Mouse (Mus musculus): ENCODE measurements around the gene Fen1.

DNA sequence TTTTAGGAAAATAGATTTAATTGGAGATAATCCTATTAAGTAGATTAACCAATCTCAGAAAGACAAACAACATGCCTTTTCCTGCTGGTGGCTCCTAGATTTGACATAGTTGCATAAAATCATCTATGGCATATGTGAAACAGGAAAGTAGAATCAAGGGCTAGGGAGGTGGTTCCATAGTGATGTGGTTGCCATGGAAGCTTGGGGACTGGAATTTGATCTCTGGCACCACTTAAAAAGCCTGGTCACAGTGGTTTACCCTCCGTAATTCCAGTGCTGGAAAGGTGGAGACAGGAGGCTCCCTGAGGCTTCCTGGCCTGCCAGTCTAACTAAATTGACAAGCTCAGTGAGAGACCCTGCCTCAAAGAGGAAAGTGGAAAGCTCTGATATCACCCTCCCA is 33.5 kb downstream of the Fen1 start:
- no peak for TF ChIP-seq CTCF (IDR thresholded peaks at IDR 0.05; ENCODE audit: control insufficient read depth, insufficient read depth, insufficient read length)
- TF ChIP-seq MAX (IDR thresholded peaks at IDR 0.05) = no peak
- TF ChIP-seq MYOG (IDR thresholded peaks at IDR 0.05; ENCODE audit: control insufficient read depth, extremely low read depth, insufficient read length) = no peak
- TF ChIP-seq CEBPB (IDR thresholded peaks at IDR 0.05; ENCODE audit: low read depth) = no peak

Data from C2C12 (cell line).